Mouse (Mus musculus): ENCODE data around the gene Ntn3. TPM values are rescaled to one million over a fixed set of nuclear protein-coding genes. Genes with fewer than 3 reads are reported as not detected.

Gene Ntn3
- polyA plus RNA-seq, 1 experiment from 2014 or later = 2.0 TPM

DNA sequence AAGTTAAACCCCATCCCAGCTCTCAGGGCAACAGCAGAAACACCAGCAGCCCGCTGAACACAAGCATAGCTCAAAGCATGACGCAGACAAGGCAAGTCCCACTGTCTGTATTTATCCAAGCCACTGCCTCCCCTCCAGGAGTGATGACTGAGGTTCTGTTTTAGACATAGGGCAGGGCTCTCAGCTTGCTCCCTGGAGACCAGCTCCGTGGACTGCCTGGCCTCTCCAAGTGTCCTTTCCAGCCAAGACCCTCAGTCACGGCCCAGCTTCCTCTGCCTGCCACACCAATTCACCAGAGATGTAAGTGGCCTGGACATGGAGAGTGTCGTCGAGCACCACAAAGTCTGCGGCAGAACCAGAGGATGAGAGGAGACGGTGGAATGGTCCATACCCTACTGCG, 53.6 kb downstream of the Ntn3 start:
- Histone ChIP-seq H3K27ac (ENCODE audit: low read depth, low read length) (no peak overlapping the region), H3K4me1 (replicated peaks; ENCODE audit: control insufficient read depth, insufficient read depth, low read length) (peaks cover 3% of the 10 kb centered on the region; the same call in 1 of the 2 replicates), H3K9ac (ENCODE audit: low read depth, low read length) (no peak overlapping the region), H3K36me3 (ENCODE audit: control insufficient read depth, insufficient read depth) (peaks cover 35% of the 10 kb centered on the region), H3K4me3 (ENCODE audit: low read depth, low read length) (no peak overlapping the region), H3K27me3 (replicated peaks; ENCODE audit: control insufficient read depth, insufficient read depth, low read length) (no peaks in the 10 kb centered on the region), H3K9me3 (ENCODE audit: control insufficient read depth) (no peaks in the 10 kb centered on the region), H3K4me2 (replicated peaks; ENCODE audit: low read depth) (no peak overlapping the region)
- 90% methylated on average over 9 of the region's 9 CpGs for WGBS
- TF ChIP-seq CTCF (IDR thresholded peaks at IDR 0.05; ENCODE audit: low read depth) = no peak
- no peak for ATAC-seq

GRCm38 (mm10) chr17:24154463-24154862, 54.9 kb downstream of the Ntn3 start:
- 0 out of 2 replicates have a peak, but pooled peaks have one; percentile 7 for ATAC-seq
- peaks cover 3% of the 10 kb centered on the region; the same call in 1 of the 2 replicates for H3K4me1 ChIP-seq (replicated peaks; ENCODE audit: control insufficient read depth, insufficient read depth, low read length)
- no peak overlapping the region for H3K4me3 ChIP-seq (ENCODE audit: low read depth, low read length)
- H3K4me2 ChIP-seq (replicated peaks; ENCODE audit: low read depth) = no peak overlapping the region
- peaks cover 35% of the 10 kb centered on the region for H3K36me3 ChIP-seq (ENCODE audit: control insufficient read depth, insufficient read depth)
- H3K27ac ChIP-seq (ENCODE audit: low read depth, low read length) = no peak overlapping the region
- no peak overlapping the region for H3K9ac ChIP-seq (ENCODE audit: low read depth, low read length)
- TF ChIP-seq CTCF (IDR thresholded peaks at IDR 0.05; ENCODE audit: low read depth) = peak; percentile 21; the same call in 1 of the 2 replicates
- whole genome bisulfite sequencing = 54% methylated on average over 3 of the region's 3 CpGs
- H3K9me3 ChIP-seq (ENCODE audit: control insufficient read depth) = no peaks in the 10 kb centered on the region
- no peaks in the 10 kb centered on the region for H3K27me3 ChIP-seq (replicated peaks; ENCODE audit: control insufficient read depth, insufficient read depth, low read length)

Small RNAs within 50 kb of the gene (microRNA-seq; reads per million reads assigned to microRNA genes)
- gene Mir5134 = not detected
- not detected for gene Mir6965

Other genes with a start within 250 kb of the Ntn3 start
- gene Prss30, start 229.0 kb downstream of the Ntn3 start, polyA plus RNA-seq (2015; fragmentation: Nextera tagmentation; extraction: Ambion mirVana) = 4.7 and 12.1 TPM in 2 replicates
- gene Prss22, start 211.4 kb downstream of the Ntn3 start, polyA plus RNA-seq (2015; fragmentation: Nextera tagmentation; extraction: Ambion mirVana) = 0.09 TPM in 1 of 2 replicates, not detected in the other
- 0.12 and 0.18 TPM in 2 replicates for gene Prss27, start 171.4 kb downstream of the Ntn3 start, polyA plus RNA-seq (2015; fragmentation: Nextera tagmentation; extraction: Ambion mirVana)
- gene Kctd5, start 136.0 kb downstream of the Ntn3 start, polyA plus RNA-seq (2015; fragmentation: Nextera tagmentation; extraction: Ambion mirVana) = 58.5 and 61.3 TPM in 2 replicates
- gene Pdpk1, start 58.6 kb downstream of the Ntn3 start, polyA plus RNA-seq (2015; fragmentation: Nextera tagmentation; extraction: Ambion mirVana) = 24.7 and 28.4 TPM in 2 replicates
- 159 and 172 TPM in 2 replicates for gene Amdhd2, start 45.8 kb downstream of the Ntn3 start, polyA plus RNA-seq (2015; fragmentation: Nextera tagmentation; extraction: Ambion mirVana)
- gene Atp6v0c, start 39.8 kb downstream of the Ntn3 start, polyA plus RNA-seq (2015; fragmentation: Nextera tagmentation; extraction: Ambion mirVana) = 1,362 and 1,364 TPM in 2 replicates
- gene Tbc1d24, start 4.0 kb downstream of the Ntn3 start, polyA plus RNA-seq (2015; fragmentation: Nextera tagmentation; extraction: Ambion mirVana) = 3.1 and 3.4 TPM in 2 replicates
- 6.8 and 7.3 TPM in 2 replicates for gene Tedc2, start 11.3 kb upstream of the Ntn3 start, polyA plus RNA-seq (2015; fragmentation: Nextera tagmentation; extraction: Ambion mirVana)
- 7.8 and 8.6 TPM in 2 replicates for gene Ccnf, start 42.0 kb upstream of the Ntn3 start, polyA plus RNA-seq (2015; fragmentation: Nextera tagmentation; extraction: Ambion mirVana)
- gene Abca17, start 141.5 kb upstream of the Ntn3 start, polyA plus RNA-seq (2015; fragmentation: Nextera tagmentation; extraction: Ambion mirVana) = not detected in 2 replicates
- 11.3 and 12.7 TPM in 2 replicates for gene Abca3, start 142.4 kb upstream of the Ntn3 start, polyA plus RNA-seq (2015; fragmentation: Nextera tagmentation; extraction: Ambion mirVana)
- 111 and 114 TPM in 2 replicates for gene Rnps1, start 205.0 kb upstream of the Ntn3 start, polyA plus RNA-seq (2015; fragmentation: Nextera tagmentation; extraction: Ambion mirVana)
- gene Eci1, start 217.1 kb upstream of the Ntn3 start, polyA plus RNA-seq (2015; fragmentation: Nextera tagmentation; extraction: Ambion mirVana) = 96.4 and 106 TPM in 2 replicates
- 0.73 and 0.80 TPM in 2 replicates for gene Dnase1l2, start 233.6 kb upstream of the Ntn3 start, polyA plus RNA-seq (2015; fragmentation: Nextera tagmentation; extraction: Ambion mirVana)

Data from intestine, postnatal 0 days (tissue).